Mouse (Mus musculus) midbrain, postnatal 0 days (tissue): ENCODE results near the gene Tigd3. TPM values are rescaled to one million over a fixed set of nuclear protein-coding genes. Genes with fewer than 3 reads are reported as not detected.

Source experiments
- ATAC-seq: fragments of 200-750 bp; cut with Nextera tagmentation; 2 replicates; pipeline ENCODE4 v1.8.0; 2017; ENCODE audit warnings: moderate number of reproducible peaks, mild to moderate bottlenecking, moderate TSS enrichment, moderate library complexity; ENCODE audit not compliant: low FRiP score
- DNase-seq: peaks from one replicate; pipeline ENCODE4 v3.0.0-alpha.2; 2015; ENCODE audit warnings: low spot score
- H3K27ac ChIP-seq: fragments of 300-500 bp; sonication (generic); 2 replicates; pipeline ENCODE4 v1.5.1; 2014; ENCODE audit warnings: low read depth, mild to moderate bottlenecking, low read length, mixed read lengths
- H3K27me3 ChIP-seq: fragments of 300-500 bp; sonication (generic); 2 replicates; pipeline ENCODE4 v1.6.1; 2014; ENCODE audit warnings: low read length, control low read depth, mixed read lengths; ENCODE audit not compliant: insufficient read depth
- H3K36me3 ChIP-seq: fragments of 300-500 bp; sonication (generic); 2 replicates; pipeline ENCODE4 v1.6.1; 2014; ENCODE audit warnings: low read length, control low read depth, mixed read lengths; ENCODE audit not compliant: insufficient read depth
- H3K4me1 ChIP-seq: fragments of 300-500 bp; sonication (generic); 2 replicates; pipeline ENCODE4 v1.6.1; 2014; ENCODE audit warnings: mild to moderate bottlenecking, control low read depth, antibody characterized with exemption, low read length, mixed read lengths; ENCODE audit not compliant: insufficient read depth
- H3K4me2 ChIP-seq: fragments of 300-500 bp; sonication (generic); 2 replicates; pipeline ENCODE4 v1.6.1; 2014; ENCODE audit warnings: low read depth, mild to moderate bottlenecking, low read length, mixed read lengths; ENCODE audit not compliant: poor library complexity, severe bottlenecking
- H3K4me3 ChIP-seq: fragments of 300-500 bp; sonication (generic); 2 replicates; pipeline ENCODE4 v1.5.1; 2014; ENCODE audit warnings: low read depth, mild to moderate bottlenecking, low read length, moderate library complexity
- H3K9ac ChIP-seq: fragments of 300-500 bp; sonication (generic); replicated peaks from 2 replicates; pipeline ENCODE4 v1.6.1; 2014; ENCODE audit warnings: mild to moderate bottlenecking, low read length, moderate library complexity, mixed read lengths; ENCODE audit not compliant: poor library complexity, severe bottlenecking
- H3K9me3 ChIP-seq: fragments of 300-500 bp; sonication (generic); 2 replicates; pipeline ENCODE4 v1.6.1; 2016; ENCODE audit warnings: low read length, control low read depth
- CTCF ChIP-seq: IDR thresholded peaks from 2 replicates; pipeline ENCODE4 v1.5.1; 2016; ENCODE audit warnings: antibody characterized with exemption, mild to moderate bottlenecking
- WGBS: fragments of 180-500 bp; shearing (Covaris S2); extraction: QIAGEN DNeasy Blood & Tissue Kit; methylation state at CpG from one replicate; pipeline ENCODE4 v1.1.7; 2014; 5-methylcytosine and 5-hydroxymethylcytosine counted together
- polyA plus RNA-seq: library from polyadenylated mRNA; unstranded; fragments of >200 nt; fragmentation: Nextera tagmentation; extraction: Ambion mirVana; gene quantifications from 2 replicates; pipeline ENCODE4 v1.2.1, GENCODE M21; 2015
- total RNA-seq: library from RNA; depleted of rRNA; stranded (reverse); fragments of >200 nt; gene quantifications from 2 replicates; pipeline ENCODE4 v1.2.3, GENCODE M21; 2014

Tigd3 gene
- total and polyA plus RNA-seq, 2 experiments from 2014 or later = 9.0 to 10.6 TPM

DNA sequence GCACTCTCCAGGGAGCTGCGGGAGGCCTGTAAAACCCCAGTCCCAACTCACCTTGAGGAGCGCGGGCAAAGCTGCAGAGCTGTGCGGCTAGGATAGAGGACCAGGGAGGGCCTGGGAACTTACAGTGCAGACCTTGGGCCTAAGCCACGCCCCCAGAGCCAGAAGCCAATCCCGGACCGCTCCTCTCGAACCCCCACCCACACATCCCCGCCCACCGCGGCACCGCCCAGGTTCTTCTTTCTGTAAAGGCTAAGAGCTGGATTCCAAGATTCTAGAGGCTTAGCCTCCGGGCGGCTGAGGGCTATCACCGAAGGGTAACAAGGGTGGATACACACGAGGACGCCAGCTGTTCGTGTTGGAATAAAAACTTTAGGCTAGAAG is 30.8 kb upstream of the Tigd3 start, which contains the start of gene Cdc42ep2:
TSS of gene Cdc42ep2 (minus strand) at position 104 of the 381 bp plus-strand sequence.
- Histone ChIP-seq H3K27me3 (no peaks in the 10 kb centered on the region), H3K9ac (peak within 1 kb of the TSS; percentile 73), H3K4me1 (no peaks in the 10 kb centered on the region; the same call in 1 of the 2 replicates), H3K9me3 (no peaks in the 10 kb centered on the region), H3K4me3 (peak within 1 kb of the TSS; percentile 69), H3K4me2 (peak within 1 kb of the TSS; percentile 71), H3K36me3 (no peaks in the 10 kb centered on the region), H3K27ac (peak within 1 kb of the TSS; percentile 76)
- WGBS = under 1% methylated on average over 18 of the region's 18 CpGs
- ATAC-seq = peak; percentile 90
- TF ChIP-seq CTCF = no peak
- DNase-seq = peak; percentile 96

GRCm38 (mm10) chr19:5923990-5924712 is 30.2 kb upstream of the Tigd3 start:
- Histone ChIP-seq H3K27me3 (no peaks in the 10 kb centered on the region), H3K27ac (peak overlapping the region; percentile 76), H3K4me2 (peak overlapping the region; percentile 71), H3K4me1 (no peaks in the 10 kb centered on the region; the same call in 1 of the 2 replicates), H3K9me3 (no peaks in the 10 kb centered on the region), H3K4me3 (peak overlapping the region; percentile 69), H3K9ac (peak overlapping the region; percentile 73), H3K36me3 (no peaks in the 10 kb centered on the region)
- TF ChIP-seq CTCF = peak; percentile 86
- peak; percentile 80 for ATAC-seq
- peak; percentile 95 for DNase-seq
- under 1% methylated on average over 38 of the region's 38 CpGs for WGBS

- Histone ChIP-seq H3K9me3 (no peaks in the 10 kb centered on the region), H3K36me3 (peaks cover 9% of the 10 kb centered on the region), H3K4me2 (no peak overlapping the region), H3K4me1 (no peaks in the 10 kb centered on the region; the same call in 1 of the 2 replicates), H3K27me3 (no peaks in the 10 kb centered on the region), H3K4me3 (no peak overlapping the region), H3K27ac (no peak overlapping the region), H3K9ac (no peak overlapping the region)
- 92% methylated on average over 3 of the region's 3 CpGs for WGBS
- ATAC-seq (no peak), DNase-seq (no peak)
- TF ChIP-seq CTCF = no peak
These were observed 29.0 kb upstream of the Tigd3 start for GRCm38 (mm10) chr19:5922963-5923362.

DNA sequence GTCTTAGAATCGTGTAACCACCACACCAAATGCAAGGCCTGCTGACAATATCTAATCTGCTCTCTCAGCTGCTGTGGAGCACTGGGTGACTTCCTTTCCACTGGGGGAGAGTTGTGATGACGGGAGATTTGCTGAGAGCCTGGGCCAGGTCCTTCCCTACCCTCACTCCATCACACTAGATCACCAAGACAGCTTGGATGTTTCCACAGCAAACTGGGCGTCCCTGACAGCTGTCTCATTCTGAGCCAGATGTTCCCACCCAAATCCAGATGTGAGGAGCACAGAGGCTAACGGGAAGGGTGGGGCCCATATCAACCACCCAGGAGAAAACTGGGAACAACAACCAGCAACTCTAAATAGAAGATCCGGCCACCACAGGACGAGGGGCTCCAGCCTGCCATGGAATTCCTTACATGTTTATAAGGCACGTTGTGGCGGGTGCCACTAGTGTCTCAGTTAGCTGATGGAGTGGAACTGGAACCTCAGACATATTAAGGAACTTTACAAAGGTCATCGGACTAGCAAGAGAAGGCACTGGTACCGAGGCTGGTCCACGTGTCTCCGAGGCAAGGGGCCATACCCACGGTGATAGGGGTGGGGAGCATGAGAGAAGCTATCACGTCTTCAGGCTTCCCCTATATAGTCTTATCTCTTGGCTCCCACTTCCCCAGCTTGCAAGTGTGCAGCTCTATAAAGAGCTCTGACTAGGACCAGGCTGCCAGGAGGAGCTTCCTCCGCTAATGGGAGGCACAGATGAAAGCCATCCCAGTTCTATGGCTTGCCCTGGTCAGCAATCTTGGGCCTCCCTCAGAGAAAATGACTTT is 28.4 kb upstream of the Tigd3 start:
- Histone ChIP-seq H3K4me1 (no peaks in the 10 kb centered on the region; the same call in 1 of the 2 replicates), H3K9ac (0 out of 2 replicates have a peak overlapping the region, but pooled peaks have one; percentile 24), H3K4me3 (no peak overlapping the region), H3K4me2 (peak overlapping the region; percentile 20), H3K9me3 (no peaks in the 10 kb centered on the region), H3K27ac (no peak overlapping the region), H3K27me3 (no peaks in the 10 kb centered on the region), H3K36me3 (peaks cover 15% of the 10 kb centered on the region)
- 77% methylated on average over 15 of the region's 15 CpGs for WGBS
- DNase-seq (no peak), ATAC-seq (no peak)
- TF ChIP-seq CTCF = no peak

DNA sequence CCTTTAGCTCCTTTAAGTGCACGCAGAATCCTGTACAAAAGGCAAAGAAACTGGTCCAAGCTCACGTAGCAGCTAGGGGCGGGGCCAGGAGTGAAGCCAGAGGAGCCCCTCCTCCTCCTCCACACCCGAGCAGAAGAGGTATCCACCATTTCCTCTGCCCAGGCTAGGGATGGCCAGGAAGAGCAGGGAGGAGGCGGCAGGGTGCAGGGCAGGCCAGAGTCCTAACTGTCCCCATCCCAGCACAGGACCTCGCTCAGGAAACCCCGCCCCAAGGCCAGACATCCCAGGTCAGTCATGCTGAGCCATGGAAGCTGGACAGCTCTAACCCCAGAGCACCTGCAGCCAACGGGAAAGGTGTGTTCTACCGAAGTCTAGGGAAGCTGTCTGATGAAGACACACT is 27.8 kb upstream of the Tigd3 start:
- Histone ChIP-seq H3K27ac (no peak overlapping the region), H3K36me3 (peaks cover 21% of the 10 kb centered on the region), H3K9me3 (no peaks in the 10 kb centered on the region), H3K9ac (0 out of 2 replicates have a peak overlapping the region, but pooled peaks have one; percentile 24), H3K4me2 (peak overlapping the region; percentile 20), H3K27me3 (no peaks in the 10 kb centered on the region), H3K4me1 (no peaks in the 10 kb centered on the region; the same call in 1 of the 2 replicates), H3K4me3 (no peak overlapping the region)
- WGBS = 21% methylated on average over 9 of the region's 9 CpGs
- no peak for TF ChIP-seq CTCF
- DNase-seq = no peak
- no peak for ATAC-seq
